Mouse (Mus musculus) stomach, embryonic 14.5 days (tissue): ENCODE measurements around the gene Pdxk. TPM values are rescaled to one million over a fixed set of nuclear protein-coding genes. Genes with fewer than 3 reads are reported as not detected.

Source experiments
- ATAC-seq: fragments of 200-750 bp; cut with Nextera tagmentation; 2 replicates; pipeline ENCODE4 v1.8.0; 2017; ENCODE audit warnings: low read depth, moderate TSS enrichment; ENCODE audit not compliant: insufficient number of reproducible peaks, insufficient read depth, low FRiP score
- H3K27ac ChIP-seq: fragments of 300-500 bp; sonication (generic); 2 replicates; pipeline ENCODE4 v1.5.1; 2014; ENCODE audit warnings: mild to moderate bottlenecking, low read length, moderate library complexity, mixed read lengths
- H3K27me3 ChIP-seq: fragments of 300-500 bp; sonication (generic); 2 replicates; pipeline ENCODE4 v1.6.1; 2014; ENCODE audit warnings: low read length, control low read depth, mixed read lengths; ENCODE audit not compliant: control insufficient read depth, insufficient read depth
- H3K36me3 ChIP-seq: fragments of 300-500 bp; sonication (generic); 2 replicates; pipeline ENCODE4 v1.6.1; 2014; ENCODE audit warnings: mild to moderate bottlenecking, control low read depth, low read length, moderate library complexity, mixed read lengths; ENCODE audit not compliant: control insufficient read depth, insufficient read depth
- H3K4me1 ChIP-seq: fragments of 300-500 bp; sonication (generic); 2 replicates; pipeline ENCODE4 v1.6.1; 2014; ENCODE audit warnings: low read length, control low read depth, mixed read lengths; ENCODE audit not compliant: control insufficient read depth, insufficient read depth
- H3K4me2 ChIP-seq: fragments of 300-500 bp; sonication (generic); replicated peaks from 2 replicates; pipeline ENCODE4 v1.6.1; 2014; ENCODE audit warnings: low read depth, low read length, control low read depth
- H3K4me3 ChIP-seq: fragments of 300-500 bp; sonication (generic); 2 replicates; pipeline ENCODE4 v1.5.1; 2014; ENCODE audit warnings: low read depth, low read length, control low read depth
- H3K9ac ChIP-seq: fragments of 300-500 bp; sonication (generic); replicated peaks from 2 replicates; pipeline ENCODE4 v1.6.1; 2014; ENCODE audit warnings: low read depth, mild to moderate bottlenecking, control low read depth, low read length, moderate library complexity, mixed read lengths
- H3K9me3 ChIP-seq: fragments of 300-500 bp; sonication (generic); 2 replicates; pipeline ENCODE4 v1.6.1; 2016; ENCODE audit warnings: low read depth, low read length, control low read depth; ENCODE audit not compliant: control insufficient read depth
- WGBS: fragments of 180-500 bp; shearing (Covaris S2); extraction: QIAGEN DNeasy Blood & Tissue Kit; methylation state at CpG from one replicate; pipeline ENCODE4 v1.1.7; 2014; 5-methylcytosine and 5-hydroxymethylcytosine counted together
- polyA plus RNA-seq: library from polyadenylated mRNA; unstranded; fragments of >200 nt; fragmentation: Nextera tagmentation; extraction: Ambion mirVana; gene quantifications from 2 replicates; pipeline ENCODE4 v1.2.1, GENCODE M21; 2014

Pdxk gene
- polyA plus RNA-seq, 1 experiment from 2014 or later = 6.5 TPM

- H3K9ac ChIP-seq = no peak overlapping the region
- WGBS = 65% methylated on average over 4 of the region's 4 CpGs
- H3K4me3 ChIP-seq = no peak overlapping the region
- ATAC-seq = no peak
- no peak overlapping the region for H3K4me2 ChIP-seq
- no peaks in the 10 kb centered on the region for H3K36me3 ChIP-seq
- no peaks in the 10 kb centered on the region for H3K27me3 ChIP-seq
- no peak overlapping the region for H3K27ac ChIP-seq
- H3K4me1 ChIP-seq = no peaks in the 10 kb centered on the region
- no peaks in the 10 kb centered on the region for H3K9me3 ChIP-seq
These were observed 12.0 kb upstream of the Pdxk start for GRCm38 (mm10) chr10:78476821-78477220.

GRCm38 (mm10) chr10:78474759-78475158, 10.0 kb upstream of the Pdxk start:
- Histone ChIP-seq H3K9me3 (no peaks in the 10 kb centered on the region), H3K27me3 (no peaks in the 10 kb centered on the region), H3K9ac (no peak overlapping the region), H3K4me1 (no peaks in the 10 kb centered on the region), H3K27ac (no peak overlapping the region), H3K4me2 (no peak overlapping the region), H3K36me3 (no peaks in the 10 kb centered on the region), H3K4me3 (no peak overlapping the region)
- ATAC-seq = no peak
- WGBS = 63% methylated on average over 8 of the region's 8 CpGs

GRCm38 (mm10) chr10:78473434-78473833, 8.7 kb upstream of the Pdxk start:
- Histone ChIP-seq H3K9me3 (no peaks in the 10 kb centered on the region), H3K4me2 (no peak overlapping the region), H3K9ac (no peak overlapping the region), H3K36me3 (no peaks in the 10 kb centered on the region), H3K4me3 (no peak overlapping the region), H3K4me1 (no peaks in the 10 kb centered on the region), H3K27me3 (no peaks in the 10 kb centered on the region), H3K27ac (no peak overlapping the region)
- ATAC-seq = no peak
- WGBS = 60% methylated on average over 5 of the region's 5 CpGs

GRCm38 (mm10) chr10:78472046-78472445, 7.3 kb upstream of the Pdxk start:
- H3K4me3 ChIP-seq = no peak overlapping the region
- no peaks in the 10 kb centered on the region for H3K9me3 ChIP-seq
- no peak overlapping the region for H3K4me2 ChIP-seq
- no peaks in the 10 kb centered on the region for H3K36me3 ChIP-seq
- no peak overlapping the region for H3K27ac ChIP-seq
- no peaks in the 10 kb centered on the region for H3K27me3 ChIP-seq
- ATAC-seq = no peak
- H3K9ac ChIP-seq = no peak overlapping the region
- WGBS = 86% methylated on average over 3 of the region's 3 CpGs
- no peaks in the 10 kb centered on the region for H3K4me1 ChIP-seq

- Histone ChIP-seq H3K4me1 (no peaks in the 10 kb centered on the region), H3K9me3 (no peaks in the 10 kb centered on the region), H3K27ac (no peak overlapping the region), H3K4me2 (no peak overlapping the region), H3K9ac (no peak overlapping the region), H3K4me3 (no peak overlapping the region), H3K27me3 (no peaks in the 10 kb centered on the region), H3K36me3 (no peaks in the 10 kb centered on the region)
- WGBS = 47% methylated on average over 15 of the region's 15 CpGs
- peak; percentile 35; the same call in 1 of the 2 replicates for ATAC-seq
These were observed 6.0 kb upstream of the Pdxk start for GRCm38 (mm10) chr10:78470582-78471313.

- H3K4me3 ChIP-seq = no peak overlapping the region
- no peaks in the 10 kb centered on the region for H3K36me3 ChIP-seq
- no peak overlapping the region for H3K27ac ChIP-seq
- no peaks in the 10 kb centered on the region for H3K27me3 ChIP-seq
- H3K4me1 ChIP-seq = 0 out of 2 replicates have a peak, but pooled peaks cover 6% of the 10 kb centered on the region
- ATAC-seq = no peak
- no peak overlapping the region for H3K4me2 ChIP-seq
- H3K9me3 ChIP-seq = no peaks in the 10 kb centered on the region
- WGBS = 39% methylated on average over 2 of the region's 2 CpGs
- no peak overlapping the region for H3K9ac ChIP-seq
These were observed 3.1 kb upstream of the Pdxk start for GRCm38 (mm10) chr10:78467761-78468310.

- Histone ChIP-seq H3K36me3 (no peaks in the 10 kb centered on the region), H3K4me1 (0 out of 2 replicates have a peak, but pooled peaks cover 6% of the 10 kb centered on the region), H3K27ac (no peak overlapping the region), H3K4me3 (no peak overlapping the region), H3K9me3 (no peaks in the 10 kb centered on the region), H3K9ac (no peak overlapping the region), H3K4me2 (no peak overlapping the region), H3K27me3 (no peaks in the 10 kb centered on the region)
- ATAC-seq = no peak
- WGBS = 80% methylated on average over 9 of the region's 9 CpGs
These were observed 1.9 kb upstream of the Pdxk start for GRCm38 (mm10) chr10:78466647-78467046.

- H3K36me3 ChIP-seq = no peaks in the 10 kb centered on the region
- ATAC-seq = no peak
- 0 out of 2 replicates have a peak, but pooled peaks cover 10% of the 10 kb centered on the region for H3K4me1 ChIP-seq
- H3K4me2 ChIP-seq = peak overlapping the region; percentile 99; the same call in 1 of the 2 replicates
- no peak overlapping the region for H3K4me3 ChIP-seq
- no peak overlapping the region for H3K27ac ChIP-seq
- 80% methylated on average over 3 of the region's 3 CpGs for WGBS
- H3K27me3 ChIP-seq = no peaks in the 10 kb centered on the region
- no peaks in the 10 kb centered on the region for H3K9me3 ChIP-seq
- no peak overlapping the region for H3K9ac ChIP-seq
These were observed 697 bp upstream of the Pdxk start for GRCm38 (mm10) chr10:78465472-78465871.
